Mouse (Mus musculus) adipocyte (in vitro differentiated cells): ENCODE measurements around the gene Qdpr.

Experiments used
- DNase-seq: peaks from one replicate; pipeline ENCODE4 v3.0.0-alpha.2; 2016; ENCODE audit warnings: low spot score

Qdpr gene

DNA sequence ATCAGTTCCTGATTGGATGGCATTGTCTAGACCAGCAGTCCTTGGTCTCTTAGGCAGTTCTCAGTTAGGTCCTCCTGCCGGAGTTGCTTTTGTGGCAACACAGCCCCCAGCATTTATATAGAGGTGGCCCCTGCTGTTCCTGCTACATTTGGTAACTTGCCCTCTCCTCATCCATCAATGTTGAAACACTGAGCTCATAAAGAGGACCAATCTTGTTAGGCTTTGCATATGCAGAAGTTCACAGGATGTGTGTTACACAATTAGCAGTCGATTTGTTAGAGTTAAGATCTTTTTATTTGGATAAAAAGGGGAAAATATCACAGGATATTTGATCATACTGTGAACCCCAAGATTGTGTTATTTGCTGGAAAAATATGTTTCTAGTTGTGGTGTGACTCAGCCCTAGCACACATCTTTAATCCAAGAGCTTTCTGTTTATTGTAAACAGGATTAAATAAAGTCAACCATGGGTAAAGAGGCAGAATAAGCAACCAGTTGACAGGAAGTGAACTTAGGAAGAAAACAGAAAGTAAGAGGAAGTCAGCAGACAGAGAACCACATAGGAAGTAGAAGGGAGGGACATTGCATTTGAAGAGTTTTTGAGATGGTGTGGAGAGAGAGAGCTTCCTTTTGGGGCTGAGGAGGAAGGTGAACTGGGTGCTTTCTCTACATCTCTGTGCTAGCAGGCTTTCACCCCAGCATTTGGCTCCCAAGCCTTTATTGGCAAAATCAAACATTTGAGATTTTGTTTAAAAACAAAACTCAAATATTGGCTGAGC is 65.8 kb downstream of the Qdpr start:
- DNase-seq, result no peak
